ENCODE assay signal across 8 mouse cellular contexts in genomic region chr13:73467421-73468237, GRCm38 (mm10). TPM values are rescaled to one million over a fixed set of nuclear protein-coding genes. Genes with fewer than 3 reads are reported as not detected.
A peak's percentile ranks its signal among the peaks of the same experiment; 100 is the strongest.
DNase-seq lines count a peak whose midpoint lies in the region; ATAC-seq and TF ChIP-seq lines count a peak whose summit lies in the region.

No protein-coding gene starts in this region.

- no peaks in the 10 kb centered on the region for H3K27me3 ChIP-seq in ES-Bruce4 (ENCODE audit: control insufficient read depth, insufficient read depth, low read length, poor library complexity, severe bottlenecking)
- H3K27me3 ChIP-seq in heart, embryonic 11.5 days (ENCODE audit: control insufficient read depth, insufficient read depth, low read length) = no peaks in the 10 kb centered on the region
- no peaks in the 10 kb centered on the region for H3K27me3 ChIP-seq in kidney, embryonic 16.5 days (ENCODE audit: insufficient read depth, low read length)
- no peaks in the 10 kb centered on the region for H3K27me3 ChIP-seq in small intestine, adult 2 months (ENCODE audit: control insufficient read depth, insufficient read depth, low read length)

- peak; percentile 34 for DNase-seq in 3T3-L1 (ENCODE audit: low read depth, low spot score)
- DNase-seq in cerebellum, postnatal 36 days = peak; percentile 30 to 45
- DNase-seq in lung, postnatal 25 days (ENCODE audit: low spot score) = peak; percentile 44
- no peak for DNase-seq in yolk sac, embryonic 10.5 days (ENCODE audit: low spot score)

- ATAC-seq in heart, embryonic 11.5 days (replicated peaks; ENCODE audit: insufficient number of reproducible peaks, low FRiP score, low TSS enrichment) = peak; percentile 79
- ATAC-seq in kidney, embryonic 16.5 days (ENCODE audit: low FRiP score, low TSS enrichment) = peak; percentile 88

- H3K36me3 ChIP-seq in ES-Bruce4 (ENCODE audit: control insufficient read depth, insufficient read depth, low read length, poor library complexity, severe bottlenecking) = no peaks in the 10 kb centered on the region; the same call in 1 of the 2 replicates
- peaks cover 6% of the 10 kb centered on the region; the same call in 1 of the 2 replicates for H3K36me3 ChIP-seq in heart, embryonic 11.5 days (ENCODE audit: control insufficient read depth, insufficient read depth, low read length)
- H3K36me3 ChIP-seq in kidney, embryonic 16.5 days (ENCODE audit: insufficient read depth, low read length) = no peaks in the 10 kb centered on the region
- H3K36me3 ChIP-seq in small intestine, adult 2 months (ENCODE audit: control insufficient read depth, insufficient read depth, low read length) = no peaks in the 10 kb centered on the region

- TF ChIP-seq POLR2A in ES-Bruce4 (IDR thresholded peaks at IDR 0.05; ENCODE audit: insufficient read depth, low read length) = no peak
- TF ChIP-seq POLR2A in small intestine, adult 2 months (IDR thresholded peaks at IDR 0.05; ENCODE audit: low read depth, low read length) = no peak

- H3K4me3 ChIP-seq in ES-Bruce4 (ENCODE audit: low read depth, low read length) = peak overlapping the region; percentile 72
- H3K4me3 ChIP-seq in heart, embryonic 11.5 days (ENCODE audit: low read depth, low read length) = peak overlapping the region; percentile 95
- H3K4me3 ChIP-seq in kidney, embryonic 16.5 days (ENCODE audit: low read length) = peak overlapping the region; percentile 84
- H3K4me3 ChIP-seq in small intestine, adult 2 months (ENCODE audit: low read depth, low read length) = peak overlapping the region; percentile 96

- H3K9me3 ChIP-seq in ES-Bruce4 (replicated peaks; ENCODE audit: control insufficient read depth, insufficient read depth, low read length, poor library complexity, severe bottlenecking) = no peaks in the 10 kb centered on the region
- H3K9me3 ChIP-seq in heart, embryonic 11.5 days (replicated peaks; ENCODE audit: control insufficient read depth, low read length) = no peaks in the 10 kb centered on the region
- no peaks in the 10 kb centered on the region for H3K9me3 ChIP-seq in kidney, embryonic 16.5 days (ENCODE audit: low read length)

- TF ChIP-seq CTCF in ES-Bruce4 (IDR thresholded peaks at IDR 0.05; ENCODE audit: low read depth, low read length) = no peak
- no peak for TF ChIP-seq CTCF in small intestine, adult 2 months (IDR thresholded peaks at IDR 0.05; ENCODE audit: extremely low read depth, insufficient read length, insufficient replicate concordance, low read depth, low read length)

- H3K9ac ChIP-seq in ES-Bruce4 (ENCODE audit: low read depth, poor library complexity, severe bottlenecking) = peak overlapping the region; percentile 75
- H3K9ac ChIP-seq in heart, embryonic 11.5 days (ENCODE audit: low read depth, low read length) = peak overlapping the region; percentile 96
- peak overlapping the region; percentile 91 for H3K9ac ChIP-seq in kidney, embryonic 16.5 days (replicated peaks; ENCODE audit: low read length)

- H3K4me1 ChIP-seq in ES-Bruce4 (ENCODE audit: control insufficient read depth, insufficient read depth, low read length) = peaks cover 4% of the 10 kb centered on the region
- peaks cover 25% of the 10 kb centered on the region for H3K4me1 ChIP-seq in heart, embryonic 11.5 days (ENCODE audit: control insufficient read depth, insufficient read depth, low read length)
- H3K4me1 ChIP-seq in kidney, embryonic 16.5 days (ENCODE audit: insufficient read depth, low read length) = peaks cover 26% of the 10 kb centered on the region
- peaks cover 2% of the 10 kb centered on the region for H3K4me1 ChIP-seq in small intestine, adult 2 months (ENCODE audit: control insufficient read depth, insufficient read depth, insufficient read length, low read length)

- TF ChIP-seq EP300 in ES-Bruce4 (IDR thresholded peaks at IDR 0.05; ENCODE audit: insufficient read depth, low read depth, low read length) = no peak

- H3K4me2 ChIP-seq in heart, embryonic 11.5 days = peak overlapping the region; percentile 91
- peak overlapping the region; percentile 96 for H3K4me2 ChIP-seq in kidney, embryonic 16.5 days (replicated peaks; ENCODE audit: low read depth, low read length)

- WGBS in heart, embryonic 11.5 days (ENCODE audit: insufficient replicate concordance) = under 1% methylated on average over 42 of the region's 53 CpGs
- under 1% methylated on average over 52 of the region's 53 CpGs for WGBS in kidney, embryonic 16.5 days
- WGBS in small intestine, adult 2 months = 8% methylated on average over 53 of the region's 53 CpGs

- H3K27ac ChIP-seq in ES-Bruce4 (ENCODE audit: insufficient read depth, low read length) = peak overlapping the region; percentile 32
- peak overlapping the region; percentile 93 for H3K27ac ChIP-seq in heart, embryonic 11.5 days (ENCODE audit: low read depth, low read length)
- peak overlapping the region; percentile 92 for H3K27ac ChIP-seq in kidney, embryonic 16.5 days (ENCODE audit: low read length)
- no peak overlapping the region for H3K27ac ChIP-seq in small intestine, adult 2 months (ENCODE audit: insufficient read depth, low read depth, low read length)

RNA-seq across cellular contexts. Expression of gene Lpcat1, which starts 0.6 kb away (rescaled TPM):
- polyA plus RNA-seq in ES-Bruce4 (2011; ENCODE audit: insufficient read depth, insufficient read length, low read depth, missing spikeins) = 44.8 and 52.2 TPM in 2 replicates
- polyA plus RNA-seq in heart, embryonic 11.5 days (2014; fragmentation: Nextera tagmentation; extraction: Ambion mirVana) = 26.0 and 26.6 TPM in 2 replicates
- 31.1 and 35.1 TPM in 2 replicates for polyA plus RNA-seq in kidney, embryonic 16.5 days (2015; fragmentation: Nextera tagmentation; extraction: Ambion mirVana)
- polyA plus RNA-seq in small intestine, adult 2 months (2012; rRNA removed) = 4.6 and 6.8 TPM in 2 replicates
